Mouse (Mus musculus) 416B (cell line): Measurements from ENCODE around the gene Tarm1.

ENCODE experiments used
- DNase-seq: peaks from one replicate; pipeline ENCODE4 v3.0.0; 2011; ENCODE audit warnings: low read depth

Gene Tarm1

GRCm38 (mm10) chr7:3440526-3440925, 61.9 kb downstream of the Tarm1 start:
- DNase-seq, result no peak

DNA sequence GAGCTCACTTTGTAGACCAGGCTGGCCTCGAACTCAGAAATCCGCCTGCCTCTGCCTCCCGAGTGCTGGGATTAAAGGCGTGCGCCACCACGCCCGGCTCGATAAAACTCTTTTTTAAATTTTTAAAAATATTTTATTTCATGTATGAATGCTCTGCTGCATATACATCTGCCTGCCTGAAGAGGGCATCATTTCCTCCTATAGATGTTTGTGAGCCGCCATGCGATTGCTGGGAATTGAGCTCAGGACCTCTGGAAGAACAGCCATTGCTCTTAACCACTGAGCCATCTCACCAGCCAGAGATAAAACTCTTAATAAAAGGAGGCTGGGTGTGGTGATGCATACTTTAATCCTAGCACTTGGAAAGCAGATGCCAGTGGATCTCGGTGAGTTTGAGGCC, 62.4 kb downstream of the Tarm1 start:
- DNase-seq, result no peak

GRCm38 (mm10) chr7:3437941-3438340, 64.5 kb downstream of the Tarm1 start:
- DNase-seq, result no peak
